Mouse (Mus musculus): Measurements from ENCODE around the gene Raet1d. TPM values are rescaled to one million over a fixed set of nuclear protein-coding genes. Genes with fewer than 3 reads are reported as not detected.

The Raet1d gene
- polyA plus RNA-seq (2017; shearing (Covaris generic)) = 0.23 TPM

GRCm38 (mm10) chr10:22360252-22360651, at the start of gene Raet1d:
Gene Raet1d (plus strand): TSS chr10:22360552.

Other genes with a start within 250 kb of the Raet1d start
- 22.0 TPM for gene E030030I06Rik, start 211.3 kb upstream of the Raet1d start, polyA plus RNA-seq (2017; shearing (Covaris generic))
- 0.23 TPM for gene Raet1e, start 202.0 kb upstream of the Raet1d start, polyA plus RNA-seq (2017; shearing (Covaris generic))
- 11.9 TPM for gene H60b, start 202.0 kb upstream of the Raet1d start, polyA plus RNA-seq (2017; shearing (Covaris generic))

Measured in inflammation-experienced regulatory T-cells, adult 16 weeks (primary cell).